ENCODE assay signal across 18 mouse cellular contexts in genomic region chr8:62014166-62014565, GRCm38 (mm10).
"Had no signal": no experiment of that assay in that cellular context is flagged by ENCODE, and none has a peak within 500 bp of the region (broad histone marks: within the 10 kb centered on the region; RNA-seq: fewer than 3 reads in every experiment).

No protein-coding gene starts in this region.

- H3K27ac ChIP-seq: liver, embryonic 13.5 days; liver, embryonic 15.5 days; midbrain, embryonic 10.5 days; midbrain, embryonic 12.5 days; neural tube, embryonic 13.5 days; neural tube, embryonic 15.5 days had no signal

- H3K9ac ChIP-seq: liver, embryonic 13.5 days; liver, embryonic 15.5 days; lung, embryonic 14.5 days; midbrain, embryonic 12.5 days; neural tube, embryonic 13.5 days; neural tube, embryonic 15.5 days had no signal

- H3K9me3 ChIP-seq: liver, embryonic 13.5 days; liver, embryonic 15.5 days; midbrain, embryonic 12.5 days; neural tube, embryonic 15.5 days had no signal

- ATAC-seq: midbrain, embryonic 16.5 days had no signal

- H3K4me2 ChIP-seq: liver, embryonic 13.5 days; liver, embryonic 15.5 days; lung, embryonic 14.5 days; midbrain, embryonic 12.5 days; neural tube, embryonic 13.5 days; neural tube, embryonic 15.5 days had no signal

- H3K4me3 ChIP-seq: liver, embryonic 13.5 days; liver, embryonic 15.5 days; midbrain, embryonic 10.5 days; midbrain, embryonic 12.5 days; myocyte; neural tube, embryonic 13.5 days; neural tube, embryonic 15.5 days had no signal

- H3K36me3 ChIP-seq: liver, embryonic 13.5 days; liver, embryonic 15.5 days; midbrain, embryonic 10.5 days; midbrain, embryonic 12.5 days; neural tube, embryonic 13.5 days; neural tube, embryonic 15.5 days had no signal

- H3K4me1 ChIP-seq: liver, embryonic 13.5 days; liver, embryonic 15.5 days; midbrain, embryonic 10.5 days; midbrain, embryonic 12.5 days; neural tube, embryonic 13.5 days; neural tube, embryonic 15.5 days had no signal

- H3K27me3 ChIP-seq: liver, embryonic 13.5 days; liver, embryonic 15.5 days; midbrain, embryonic 12.5 days; neural tube, embryonic 13.5 days; neural tube, embryonic 15.5 days had no signal

- DNase-seq: liver, embryonic 13.5 days; lung, adult 18-20 months; lung, embryonic 14.5 days; lung, postnatal 10 days; midbrain, embryonic 14.5 days; right cerebral cortex, postnatal 25 days; right cerebral cortex, postnatal 4 days; spleen, adult 18-20 months; thymus, adult 18-20 months; thymus, postnatal 14 days; thymus, postnatal 36 days had no signal
